ENCODE assay signal across 11 mouse cellular contexts in the genomic region with DNA sequence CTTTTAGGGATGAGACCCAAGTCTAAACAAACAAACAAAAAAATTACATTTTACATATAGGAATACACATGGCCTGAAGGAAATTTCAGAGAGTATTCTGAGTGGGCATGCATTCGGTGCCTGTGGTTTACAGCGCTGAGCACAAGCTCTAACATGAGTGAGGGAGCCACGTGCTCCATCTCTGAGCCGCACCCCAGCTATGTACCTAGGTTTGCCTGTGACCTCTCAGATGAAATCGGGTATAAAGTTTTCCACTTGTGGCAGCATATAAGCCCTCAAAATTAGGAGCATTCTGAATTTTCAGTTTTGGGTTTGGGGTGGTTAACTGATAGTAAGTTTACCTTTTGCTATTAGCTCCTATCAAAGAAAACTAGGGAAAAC. TPM values are rescaled to one million over a fixed set of nuclear protein-coding genes. Genes with fewer than 3 reads are reported as not detected.
A peak's percentile ranks its signal among the peaks of the same experiment; 100 is the strongest.
DNase-seq lines count a peak whose midpoint lies in the region; ATAC-seq and TF ChIP-seq lines count a peak whose summit lies in the region.
"Had no signal": no experiment of that assay in that cellular context is flagged by ENCODE, and none has a peak within 500 bp of the region (broad histone marks: within the 10 kb centered on the region; RNA-seq: fewer than 3 reads in every experiment).

No protein-coding gene starts in this region.

- H3K27ac ChIP-seq in heart, postnatal 0 days (ENCODE audit: low read depth), result peak overlapping the region; percentile 46
- H3K27ac ChIP-seq in heart, embryonic 11.5 days (ENCODE audit: low read depth, low read length), result no peak overlapping the region
- H3K27ac ChIP-seq in left cerebral cortex, adult 2 months, result no peak overlapping the region; the same call in 1 of the 2 replicates
- H3K27ac ChIP-seq: midbrain, embryonic 10.5 days had no signal

- no peak for TF ChIP-seq EP300 in heart, postnatal 0 days (IDR thresholded peaks at IDR 0.05; ENCODE audit: low read depth)

- H3K9me3 ChIP-seq in heart, postnatal 0 days (replicated peaks; ENCODE audit: control insufficient read depth, low read length), result no peaks in the 10 kb centered on the region
- no peaks in the 10 kb centered on the region for H3K9me3 ChIP-seq in heart, embryonic 11.5 days (replicated peaks; ENCODE audit: control insufficient read depth, low read length)
- H3K9me3 ChIP-seq: kidney, embryonic 15.5 days; midbrain, embryonic 10.5 days had no signal

- no peak overlapping the region for H3K4me2 ChIP-seq in heart, postnatal 0 days (ENCODE audit: low read depth, low read length)
- no peak overlapping the region for H3K4me2 ChIP-seq in heart, embryonic 11.5 days
- H3K4me2 ChIP-seq: kidney, embryonic 15.5 days had no signal

- ATAC-seq in heart, postnatal 0 days (ENCODE audit: insufficient read depth, low read depth), result no peak
- ATAC-seq in heart, embryonic 11.5 days (replicated peaks; ENCODE audit: insufficient number of reproducible peaks, low FRiP score, low TSS enrichment), result no peak
- peak; percentile 27 for ATAC-seq in inflammation-experienced regulatory T-cells, adult 6 months
- ATAC-seq: forebrain, embryonic 16.5 days had no signal

- no peak for DNase-seq in heart, postnatal 0 days (ENCODE audit: low spot score)
- peak; percentile 48 for DNase-seq in thymus, postnatal 14 days
- no peak for DNase-seq in thymus, postnatal 4 days
- no peak for DNase-seq in right cerebral cortex, postnatal 14 days
- DNase-seq in left cerebral cortex, adult 2 months (ENCODE audit: extremely low spot score in 1 of 2, low spot score in 2 of 2), result no peak
- DNase-seq: cerebellum, postnatal 25 days had no signal

- H3K9ac ChIP-seq in heart, postnatal 0 days (replicated peaks; ENCODE audit: low read depth, low read length), result no peak overlapping the region
- no peak overlapping the region for H3K9ac ChIP-seq in heart, embryonic 11.5 days (ENCODE audit: low read depth, low read length)
- H3K9ac ChIP-seq: kidney, embryonic 15.5 days had no signal

- intact Hi-C loops in left cerebral cortex, adult 2 months (cut with DNase I), result no loop called here

- no peaks in the 10 kb centered on the region for H3K27me3 ChIP-seq in heart, postnatal 0 days (ENCODE audit: control insufficient read depth, insufficient read depth, low read length)
- no peaks in the 10 kb centered on the region for H3K27me3 ChIP-seq in heart, embryonic 11.5 days (ENCODE audit: control insufficient read depth, insufficient read depth, low read length)
- H3K27me3 ChIP-seq: kidney, embryonic 15.5 days had no signal

- H3K36me3 ChIP-seq in heart, postnatal 0 days (replicated peaks; ENCODE audit: control insufficient read depth, insufficient read depth, low read length), result no peaks in the 10 kb centered on the region
- no peaks in the 10 kb centered on the region for H3K36me3 ChIP-seq in heart, embryonic 11.5 days (ENCODE audit: control insufficient read depth, insufficient read depth, low read length)
- H3K36me3 ChIP-seq: kidney, embryonic 15.5 days; midbrain, embryonic 10.5 days had no signal

- H3K4me1 ChIP-seq in heart, postnatal 0 days (ENCODE audit: control insufficient read depth, insufficient read depth), result peaks cover 43% of the 10 kb centered on the region
- H3K4me1 ChIP-seq in heart, embryonic 11.5 days (ENCODE audit: control insufficient read depth, insufficient read depth, low read length), result peaks cover 37% of the 10 kb centered on the region

- WGBS in heart, postnatal 0 days, result 96% methylated on average over 5 of the region's 5 CpGs
- WGBS in heart, embryonic 11.5 days (ENCODE audit: insufficient replicate concordance), result 89% methylated on average over 5 of the region's 5 CpGs

- TF ChIP-seq CTCF in heart, postnatal 0 days (IDR thresholded peaks at IDR 0.05; ENCODE audit: low read depth), result no peak
- TF ChIP-seq CTCF in left cerebral cortex, adult 2 months (IDR thresholded peaks at IDR 0.05), result no peak

- no peak overlapping the region for H3K4me3 ChIP-seq in heart, postnatal 0 days (ENCODE audit: low read depth, low read length)
- no peak overlapping the region for H3K4me3 ChIP-seq in heart, embryonic 11.5 days (ENCODE audit: low read depth, low read length)
- no peak overlapping the region for H3K4me3 ChIP-seq in left cerebral cortex, adult 2 months
- H3K4me3 ChIP-seq: kidney, embryonic 15.5 days; midbrain, embryonic 10.5 days had no signal

RNA-seq across cellular contexts. Expression of gene Tmem131, which starts 28.3 kb away (rescaled TPM):
- 10.1 and 11.3 TPM in 2 replicates for total RNA-seq in heart, postnatal 0 days (2014; rRNA removed; ENCODE audit: low replicate concordance)
- polyA plus RNA-seq in heart, postnatal 0 days (2015; fragmentation: Nextera tagmentation; extraction: Ambion mirVana), result 3.9 TPM in 2 replicates
- polyA plus RNA-seq in heart, embryonic 11.5 days (2014; fragmentation: Nextera tagmentation; extraction: Ambion mirVana), result 10.6 and 11.4 TPM in 2 replicates
- 10 to 100 TPM in 2 of 3 experiments, 1 to 10 TPM in 1; 7.5 to 15.1 (median 13.0) TPM for polyA plus RNA-seq in inflammation-experienced regulatory T-cells, adult 6 months (2017; shearing (Covaris generic))
- 10 to 100 TPM; 53.6 to 61.1 TPM for total RNA-seq in left cerebral cortex, adult 2 months (2021)
